Mouse (Mus musculus) kidney, adult 8-10 months (tissue): Measurements from ENCODE around the gene Sox30.
A peak's percentile ranks its signal among the peaks of the same experiment; 100 is the strongest.

ENCODE experiments used
- DNase-seq, 2 experiments: peaks; one replicate each; pipeline ENCODE4 v3.0.0; 2022

The Sox30 gene

GRCm38 (mm10) chr11:45979946-45980892 lies at the start of gene Sox30:
Sox30 (plus strand) TSS chr11:45980310.
- peak; percentile 14 to 18 for DNase-seq

GRCm38 (mm10) chr11:45932771-45933170 lies 47.3 kb upstream of the Sox30 start:
- DNase-seq = no peak

- no peak for DNase-seq
These were observed 42.6 kb upstream of the Sox30 start for GRCm38 (mm10) chr11:45937478-45937877.

GRCm38 (mm10) chr11:45938917-45939316 lies 41.2 kb upstream of the Sox30 start:
- DNase-seq = no peak

GRCm38 (mm10) chr11:45942281-45942680 lies 37.8 kb upstream of the Sox30 start:
- no peak for DNase-seq

GRCm38 (mm10) chr11:45943108-45943705 lies 36.9 kb upstream of the Sox30 start:
- no peak for DNase-seq

GRCm38 (mm10) chr11:45943891-45944642 lies 36.0 kb upstream of the Sox30 start:
- DNase-seq = no peak

GRCm38 (mm10) chr11:45944643-45945156 lies 35.4 kb upstream of the Sox30 start, which contains the start of gene Lsm11:
Lsm11 (minus strand) TSS chr11:45944935.
- DNase-seq = peak; percentile 93 to 98

- DNase-seq = no peak
These were observed 33.3 kb upstream of the Sox30 start for GRCm38 (mm10) chr11:45946796-45947195.

GRCm38 (mm10) chr11:45947491-45947890 lies 32.6 kb upstream of the Sox30 start:
- DNase-seq = no peak

GRCm38 (mm10) chr11:45955127-45955627 lies 24.9 kb upstream of the Sox30 start, which contains the start of gene Thg1l:
Thg1l (minus strand) TSS chr11:45955494.
- DNase-seq = peak; percentile 88 to 92

GRCm38 (mm10) chr11:45959598-45959997 lies 20.5 kb upstream of the Sox30 start:
- no peak for DNase-seq

- DNase-seq = no peak
These were observed 20.1 kb upstream of the Sox30 start for GRCm38 (mm10) chr11:45960003-45960402.

GRCm38 (mm10) chr11:45966896-45967295 lies 13.2 kb upstream of the Sox30 start:
- DNase-seq = no peak

GRCm38 (mm10) chr11:45968466-45968865 lies 11.6 kb upstream of the Sox30 start:
- no peak for DNase-seq

- DNase-seq = no peak
These were observed 6.5 kb upstream of the Sox30 start for GRCm38 (mm10) chr11:45973635-45974034.

- DNase-seq = no peak
These were observed 5.6 kb upstream of the Sox30 start for GRCm38 (mm10) chr11:45974466-45974865.

- no peak for DNase-seq
These were observed 4.0 kb upstream of the Sox30 start for GRCm38 (mm10) chr11:45976061-45976460.

GRCm38 (mm10) chr11:45980893-45981253 lies 763 bp downstream of the Sox30 start:
- no peak for DNase-seq

GRCm38 (mm10) chr11:45991604-45992003 lies 11.5 kb downstream of the Sox30 start:
- peak in 1 of 2 experiments; percentile 3 for DNase-seq

- no peak for DNase-seq
These were observed 12.0 kb downstream of the Sox30 start for GRCm38 (mm10) chr11:45992087-45992486.

- DNase-seq = peak; percentile 28 to 66
These were observed 36.0 kb downstream of the Sox30 start for GRCm38 (mm10) chr11:46016061-46016460.

GRCm38 (mm10) chr11:46020246-46020645 lies 40.1 kb downstream of the Sox30 start:
- no peak for DNase-seq
